Mouse (Mus musculus): ENCODE measurements around the gene Cyp4f14.

DNA sequence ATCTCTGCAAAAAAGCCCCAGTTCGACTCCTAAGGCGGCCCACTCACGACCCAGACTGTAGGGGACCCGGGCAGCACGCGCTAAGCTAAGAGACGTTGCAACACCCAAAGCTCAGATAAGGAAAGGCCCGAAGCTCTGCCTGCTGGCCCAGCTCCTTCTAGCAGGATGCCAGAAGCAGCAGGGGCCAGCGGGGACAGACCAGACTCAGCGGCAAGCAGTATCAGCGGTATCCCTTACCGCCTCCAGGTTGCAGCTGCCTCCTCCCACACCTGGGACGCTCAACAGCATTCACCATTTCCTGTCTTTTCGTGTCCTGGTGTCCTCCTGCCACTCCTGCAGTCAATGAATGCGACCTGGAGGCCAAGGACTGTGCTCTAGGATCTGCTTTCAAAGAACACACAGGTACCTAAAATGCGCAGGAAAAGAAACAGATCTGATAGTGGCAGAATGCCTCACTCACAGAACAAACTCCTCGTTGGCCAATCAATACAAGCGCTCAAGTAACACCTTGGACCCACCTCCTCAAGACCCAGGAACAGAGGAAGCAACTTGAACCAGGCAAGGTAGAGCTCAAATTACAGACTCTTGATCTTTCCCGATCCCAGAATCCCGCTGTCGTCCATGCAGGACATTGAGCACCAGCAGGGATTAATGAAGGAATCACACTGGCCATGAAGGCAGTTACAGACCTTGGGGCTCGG, 39.5 kb downstream of the Cyp4f14 start:
- TF ChIP-seq CTCF (IDR thresholded peaks at IDR 0.05; ENCODE audit: borderline replicate concordance, insufficient read depth, low read length) (no peak), POLR2A (IDR thresholded peaks at IDR 0.05; ENCODE audit: low read depth, low read length) (no peak)

All from embryonic fibroblast, embryonic 13.5 days (primary cell).